Mouse (Mus musculus) ES-E14 (cell line): Measurements from ENCODE around the gene Far1.

Experiments
- ZC3H11A ChIP-seq: IDR thresholded peaks from 2 replicates; pipeline ENCODE4 v1.6.1; 2012; ENCODE audit warnings: low read depth, mild to moderate bottlenecking, inconsistent platforms, low read length, borderline replicate concordance
- ZNF384 ChIP-seq: IDR thresholded peaks from 2 replicates; pipeline ENCODE4 v1.6.1; 2012; ENCODE audit warnings: low read depth, low read length, inconsistent platforms

DNA sequence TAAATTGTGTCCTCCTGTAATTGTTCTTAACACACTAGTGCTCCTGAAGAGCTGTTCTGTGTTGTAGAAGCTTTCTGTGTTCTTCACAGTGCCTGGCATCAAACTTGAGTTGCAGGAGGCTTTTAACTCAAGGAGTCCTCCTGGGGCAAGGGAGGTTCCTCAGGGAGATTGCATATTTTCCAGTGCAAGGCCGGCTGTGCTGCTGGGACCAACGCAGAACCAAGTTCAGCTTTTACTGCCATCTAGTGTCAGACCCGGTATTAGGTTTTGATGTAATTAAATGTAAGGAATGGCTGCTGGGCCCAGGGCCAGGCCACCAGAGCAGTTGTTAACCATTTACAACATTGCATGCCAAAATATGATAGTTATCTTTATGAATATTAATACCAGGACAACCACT lies 80.7 kb downstream of the Far1 start:
- TF ChIP-seq ZC3H11A (0 out of 2 replicates have a peak, but pooled peaks have one; percentile 64), ZNF384 (no peak)
